Mouse (Mus musculus): ENCODE data around the gene Olfr1436. TPM values are rescaled to one million over a fixed set of nuclear protein-coding genes. Genes with fewer than 3 reads are reported as not detected.

The Olfr1436 gene
- total RNA-seq (2023): not detected

GRCm38 (mm10) chr19:12299030-12299429 is at the start of gene Olfr1436:
Olfr1436 (minus strand) TSS chr19:12299130.

GRCm38 (mm10) chr19:12335810-12336209 is 36.9 kb upstream of the Olfr1436 start, which contains the start of gene Olfr1438-ps1:
Olfr1438-ps1 (minus strand) TSS chr19:12335910.

GRCm38 (mm10) chr19:12325001-12325400 is 26.1 kb upstream of the Olfr1436 start, which contains the start of gene Olfr1437:
Olfr1437 (minus strand) TSS chr19:12325101.

GRCm38 (mm10) chr19:12279554-12279953 is 19.4 kb downstream of the Olfr1436 start, which contains the start of gene Olfr1434:
Olfr1434 (plus strand) TSS chr19:12279854.

GRCm38 (mm10) chr19:12260732-12261131 is 38.2 kb downstream of the Olfr1436 start, which contains the start of gene Olfr235:
Olfr235 (plus strand) TSS chr19:12261032.

Other genes starting within 250 kb of the Olfr1436 start
- not detected for gene Olfr1424, start 236.4 kb downstream of the Olfr1436 start, total RNA-seq (2023)
- gene Olfr1425, start 221.4 kb downstream of the Olfr1436 start, total RNA-seq (2023): not detected
- not detected for gene Olfr1426, start 207.1 kb downstream of the Olfr1436 start, total RNA-seq (2023)
- not detected for gene Olfr1427, start 195.8 kb downstream of the Olfr1436 start, total RNA-seq (2023)
- not detected for gene Olfr1428, start 183.2 kb downstream of the Olfr1436 start, total RNA-seq (2023)
- not detected for gene Olfr76, start 175.9 kb downstream of the Olfr1436 start, total RNA-seq (2023)
- not detected for gene Olfr1555-ps1, start 129.0 kb downstream of the Olfr1436 start, total RNA-seq (2023)
- gene Olfr1431, start 98.5 kb downstream of the Olfr1436 start, total RNA-seq (2023): not detected
- not detected for gene Olfr1432, start 66.5 kb downstream of the Olfr1436 start, total RNA-seq (2023)
- not detected for gene Olfr262, start 57.5 kb downstream of the Olfr1436 start, total RNA-seq (2023)
- not detected for gene Olfr235, start 38.1 kb downstream of the Olfr1436 start, total RNA-seq (2023)
- not detected for gene Olfr1434, start 19.3 kb downstream of the Olfr1436 start, total RNA-seq (2023)
- gene Olfr1437, start 26.0 kb upstream of the Olfr1436 start, total RNA-seq (2023): not detected
- gene Olfr1438-ps1, start 36.8 kb upstream of the Olfr1436 start, total RNA-seq (2023): not detected
- gene Olfr1440, start 88.1 kb upstream of the Olfr1436 start, total RNA-seq (2023): not detected
- gene Olfr1441, start 118.3 kb upstream of the Olfr1436 start, total RNA-seq (2023): not detected
- not detected for gene Pfpl, start 128.8 kb upstream of the Olfr1436 start, total RNA-seq (2023)
- gene Mpeg1, start 161.6 kb upstream of the Olfr1436 start, total RNA-seq (2023): 13.4 TPM
- gene Dtx4, start 202.3 kb upstream of the Olfr1436 start, total RNA-seq (2023): 3.3 TPM
- gene Fam111a, start 246.6 kb upstream of the Olfr1436 start, total RNA-seq (2023): 15.0 TPM

All from CD4-positive naive resting alpha-beta T cell, adult 57 days (primary cell).